Mouse (Mus musculus): ENCODE measurements around the gene Ptpra. TPM values are rescaled to one million over a fixed set of nuclear protein-coding genes. Genes with fewer than 3 reads are reported as not detected.

Gene Ptpra
- polyA plus RNA-seq, 1 experiment from 2014 or later, result 99.3 TPM

GRCm38 (mm10) chr2:130454748-130455370 lies 4.8 kb downstream of the Ptpra start:
- no peak for TF ChIP-seq CTCF (IDR thresholded peaks at IDR 0.05; ENCODE audit: low read depth)
- Histone ChIP-seq H3K36me3 (ENCODE audit: insufficient read depth) (no peaks in the 10 kb centered on the region), H3K9me3 (ENCODE audit: low read depth, low read length) (no peaks in the 10 kb centered on the region), H3K4me2 (no peak overlapping the region), H3K4me1 (ENCODE audit: insufficient read depth) (no peaks in the 10 kb centered on the region; the same call in 1 of the 2 replicates), H3K9ac (no peak overlapping the region), H3K27me3 (ENCODE audit: insufficient read depth, low read length) (no peaks in the 10 kb centered on the region), H3K4me3 (ENCODE audit: low read depth, low read length) (no peak overlapping the region), H3K27ac (ENCODE audit: low read depth) (no peak overlapping the region)
- no peak for ATAC-seq (ENCODE audit: insufficient read depth)
- DNase-seq, result no peak
- 61% methylated on average over 6 of the region's 6 CpGs for WGBS

DNA sequence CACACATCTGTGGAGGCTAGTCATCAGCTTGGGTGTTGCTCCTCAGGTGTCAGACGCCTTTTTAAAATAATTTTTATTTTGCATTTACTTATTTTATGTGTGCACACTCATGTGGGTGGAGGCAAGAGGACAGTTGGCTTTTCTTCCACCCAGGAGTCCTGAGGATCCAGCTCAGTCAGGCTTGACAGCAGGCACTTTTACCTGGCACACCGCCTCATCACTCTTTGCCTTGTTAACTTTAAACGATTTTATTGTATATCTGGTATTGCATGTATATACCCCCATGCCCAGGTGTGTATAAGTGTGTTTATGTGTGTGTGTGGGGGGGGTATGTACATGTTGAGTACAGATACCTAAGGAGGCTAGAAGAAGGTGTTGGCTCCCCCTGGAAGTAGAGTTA lies 7.8 kb downstream of the Ptpra start:
- Histone ChIP-seq H3K4me3 (ENCODE audit: low read depth, low read length) (no peak overlapping the region), H3K9ac (no peak overlapping the region), H3K36me3 (ENCODE audit: insufficient read depth) (no peaks in the 10 kb centered on the region), H3K9me3 (ENCODE audit: low read depth, low read length) (no peaks in the 10 kb centered on the region), H3K27ac (ENCODE audit: low read depth) (no peak overlapping the region), H3K4me2 (no peak overlapping the region), H3K4me1 (ENCODE audit: insufficient read depth) (no peaks in the 10 kb centered on the region), H3K27me3 (ENCODE audit: insufficient read depth, low read length) (no peaks in the 10 kb centered on the region)
- 84% methylated on average over 3 of the region's 3 CpGs for WGBS
- DNase-seq (no peak), ATAC-seq (ENCODE audit: insufficient read depth) (no peak)
- TF ChIP-seq CTCF (IDR thresholded peaks at IDR 0.05; ENCODE audit: low read depth), result no peak

GRCm38 (mm10) chr2:130459576-130459975 lies 9.5 kb downstream of the Ptpra start:
- H3K4me2 ChIP-seq, result no peak overlapping the region
- no peak overlapping the region for H3K27ac ChIP-seq (ENCODE audit: low read depth)
- H3K4me1 ChIP-seq (ENCODE audit: insufficient read depth), result no peaks in the 10 kb centered on the region
- H3K27me3 ChIP-seq (ENCODE audit: insufficient read depth, low read length), result no peaks in the 10 kb centered on the region
- no peak overlapping the region for H3K4me3 ChIP-seq (ENCODE audit: low read depth, low read length)
- H3K36me3 ChIP-seq (ENCODE audit: insufficient read depth), result no peaks in the 10 kb centered on the region
- no peak overlapping the region for H3K9ac ChIP-seq
- no peak for ATAC-seq (ENCODE audit: insufficient read depth)
- 85% methylated on average over 3 of the region's 3 CpGs for WGBS
- no peaks in the 10 kb centered on the region for H3K9me3 ChIP-seq (ENCODE audit: low read depth, low read length)
- DNase-seq, result no peak
- no peak for TF ChIP-seq CTCF (IDR thresholded peaks at IDR 0.05; ENCODE audit: low read depth)

GRCm38 (mm10) chr2:130461287-130462071 lies 11.4 kb downstream of the Ptpra start:
- TF ChIP-seq CTCF (IDR thresholded peaks at IDR 0.05; ENCODE audit: low read depth), result no peak
- Histone ChIP-seq H3K4me1 (ENCODE audit: insufficient read depth) (no peaks in the 10 kb centered on the region), H3K9me3 (ENCODE audit: low read depth, low read length) (no peaks in the 10 kb centered on the region), H3K36me3 (ENCODE audit: insufficient read depth) (no peaks in the 10 kb centered on the region), H3K4me2 (no peak overlapping the region), H3K9ac (no peak overlapping the region), H3K27me3 (ENCODE audit: insufficient read depth, low read length) (no peaks in the 10 kb centered on the region), H3K4me3 (ENCODE audit: low read depth, low read length) (no peak overlapping the region), H3K27ac (ENCODE audit: low read depth) (no peak overlapping the region)
- DNase-seq (no peak), ATAC-seq (ENCODE audit: insufficient read depth) (no peak)
- 40% methylated on average over 15 of the region's 15 CpGs for WGBS

DNA sequence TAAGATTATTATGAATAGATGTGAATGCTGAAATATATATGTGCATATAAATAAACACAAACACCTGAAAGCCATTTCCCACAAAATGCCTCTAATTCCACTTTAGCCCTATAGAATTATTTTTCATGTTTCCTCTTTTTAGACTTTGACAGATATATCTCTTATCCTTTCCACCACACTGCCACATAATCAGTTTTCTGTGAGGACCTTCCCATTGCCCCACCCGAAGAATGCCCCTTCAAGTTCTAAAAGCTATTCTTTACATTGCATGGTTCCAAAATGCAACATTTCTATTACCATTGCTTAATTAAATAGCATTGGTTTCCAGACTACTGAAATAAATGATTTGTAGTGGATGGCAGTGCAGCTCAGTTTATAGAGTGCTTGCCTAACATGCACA lies 16.4 kb downstream of the Ptpra start:
- Histone ChIP-seq H3K9ac (no peak overlapping the region), H3K4me2 (no peak overlapping the region), H3K9me3 (ENCODE audit: low read depth, low read length) (no peaks in the 10 kb centered on the region), H3K27ac (ENCODE audit: low read depth) (no peak overlapping the region), H3K4me1 (ENCODE audit: insufficient read depth) (no peaks in the 10 kb centered on the region), H3K27me3 (ENCODE audit: insufficient read depth, low read length) (no peaks in the 10 kb centered on the region), H3K4me3 (ENCODE audit: low read depth, low read length) (no peak overlapping the region), H3K36me3 (ENCODE audit: insufficient read depth) (no peaks in the 10 kb centered on the region)
- TF ChIP-seq CTCF (IDR thresholded peaks at IDR 0.05; ENCODE audit: low read depth), result no peak
- no peak for DNase-seq
- WGBS, result 78% methylated on average over 1 of the region's 1 CpGs
- ATAC-seq (ENCODE audit: insufficient read depth), result no peak

DNA sequence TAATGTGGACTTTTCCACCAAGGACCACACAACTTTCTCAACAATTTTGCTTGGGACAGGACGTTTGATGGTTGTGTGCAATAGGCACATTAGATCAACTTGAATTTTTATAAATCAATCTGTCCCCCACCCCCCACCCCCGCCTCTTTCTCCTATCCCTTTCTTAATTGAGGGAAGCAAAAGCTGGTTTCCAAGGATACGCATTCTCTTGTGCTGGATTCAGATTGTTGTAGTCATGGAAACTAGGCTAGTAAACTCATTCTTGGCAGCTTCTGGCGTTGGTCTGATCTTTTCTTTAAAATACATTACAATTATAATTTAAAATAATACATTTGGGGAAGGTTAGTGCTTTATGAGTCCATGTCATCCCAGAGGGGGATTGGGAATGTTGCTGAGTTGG lies 19.3 kb downstream of the Ptpra start:
- Histone ChIP-seq H3K9ac (no peak overlapping the region), H3K27me3 (ENCODE audit: insufficient read depth, low read length) (no peaks in the 10 kb centered on the region), H3K4me2 (no peak overlapping the region), H3K4me3 (ENCODE audit: low read depth, low read length) (no peak overlapping the region), H3K4me1 (ENCODE audit: insufficient read depth) (no peaks in the 10 kb centered on the region), H3K27ac (ENCODE audit: low read depth) (no peak overlapping the region), H3K36me3 (ENCODE audit: insufficient read depth) (no peaks in the 10 kb centered on the region), H3K9me3 (ENCODE audit: low read depth, low read length) (no peaks in the 10 kb centered on the region)
- no peak for DNase-seq
- 65% methylated on average over 4 of the region's 4 CpGs for WGBS
- TF ChIP-seq CTCF (IDR thresholded peaks at IDR 0.05; ENCODE audit: low read depth), result no peak
- ATAC-seq (ENCODE audit: insufficient read depth), result no peak

DNA sequence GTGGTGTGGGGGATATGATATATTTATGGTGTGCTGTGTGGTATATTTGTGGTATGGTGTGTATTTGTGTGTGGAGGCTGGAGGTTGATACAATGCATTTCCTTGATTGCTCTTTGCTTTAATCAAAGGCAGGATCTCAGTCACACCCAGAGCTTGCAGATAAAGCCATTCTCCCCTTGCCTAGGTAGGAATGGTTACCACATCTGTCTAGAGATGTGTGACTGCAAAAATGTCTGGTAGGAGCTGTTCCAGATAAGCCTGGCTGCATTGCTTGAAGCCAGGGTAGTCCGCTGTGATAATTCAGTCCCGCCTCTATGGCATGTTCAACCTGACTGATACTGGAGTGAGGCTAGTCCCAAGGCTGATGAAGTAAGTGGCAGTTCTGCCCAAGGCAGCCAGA lies 19.9 kb downstream of the Ptpra start:
- H3K27me3 ChIP-seq (ENCODE audit: insufficient read depth, low read length), result no peaks in the 10 kb centered on the region; the same call in 1 of the 2 replicates
- H3K4me2 ChIP-seq, result no peak overlapping the region
- no peaks in the 10 kb centered on the region for H3K36me3 ChIP-seq (ENCODE audit: insufficient read depth)
- ATAC-seq (ENCODE audit: insufficient read depth) (no peak; the same call in 1 of the 2 replicates), DNase-seq (no peak)
- H3K4me1 ChIP-seq (ENCODE audit: insufficient read depth), result no peaks in the 10 kb centered on the region
- no peak overlapping the region for H3K9ac ChIP-seq
- WGBS, result 87% methylated on average over 2 of the region's 2 CpGs
- no peak overlapping the region for H3K4me3 ChIP-seq (ENCODE audit: low read depth, low read length)
- no peaks in the 10 kb centered on the region for H3K9me3 ChIP-seq (ENCODE audit: low read depth, low read length)
- H3K27ac ChIP-seq (ENCODE audit: low read depth), result no peak overlapping the region
- TF ChIP-seq CTCF (IDR thresholded peaks at IDR 0.05; ENCODE audit: low read depth), result no peak

All from lung, embryonic 14.5 days (tissue).